Mouse (Mus musculus): ENCODE data around the gene Map3k21. TPM values are rescaled to one million over a fixed set of nuclear protein-coding genes. Genes with fewer than 3 reads are reported as not detected.
A peak's percentile ranks its signal among the peaks of the same experiment; 100 is the strongest.

Map3k21 gene
- total RNA-seq, 2 experiments from 2014 or later, result 0.22 to 0.96 TPM

DNA sequence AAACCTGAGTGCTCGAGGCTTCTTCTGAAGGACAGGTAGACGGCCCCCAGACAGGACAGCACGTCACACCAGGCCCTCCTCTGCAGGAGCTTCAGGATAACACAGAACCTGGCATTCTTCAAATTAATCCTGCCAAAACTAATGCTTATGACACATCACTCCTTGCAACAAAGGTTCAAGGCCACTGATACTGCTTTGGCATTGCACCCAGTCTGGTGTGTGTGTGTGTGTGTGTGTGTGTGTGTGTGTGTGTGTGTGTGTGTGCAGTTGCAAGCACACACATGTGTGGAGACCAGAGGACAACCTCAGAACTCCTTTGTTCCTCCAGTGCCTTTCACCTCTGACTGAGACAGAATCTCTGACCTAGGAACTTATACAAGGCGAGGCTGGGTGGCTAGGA, 3.0 kb downstream of the Map3k21 start:
- no peak for DNase-seq (ENCODE audit: low spot score in 2 of 2)

DNA sequence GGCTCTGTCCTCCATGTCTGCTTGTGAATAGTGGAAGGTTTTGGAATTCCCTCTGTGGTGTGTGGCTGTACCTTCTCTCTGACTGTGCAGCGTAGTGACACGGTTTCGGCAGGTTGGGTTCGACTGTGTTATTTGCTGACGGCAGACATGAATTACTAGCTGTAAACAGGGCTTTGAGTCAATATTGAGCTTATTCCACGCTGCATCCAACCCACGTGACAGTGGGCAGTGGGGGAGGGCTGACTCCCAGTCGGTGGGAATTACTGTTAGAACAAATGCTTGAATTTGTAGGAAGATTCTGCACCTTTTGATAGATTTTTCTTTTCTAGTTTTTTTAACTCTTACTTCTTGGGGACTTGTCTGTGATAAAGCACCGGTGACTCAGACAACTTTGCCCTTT, 4.1 kb downstream of the Map3k21 start:
- no peak for DNase-seq (ENCODE audit: low spot score in 2 of 2)

DNA sequence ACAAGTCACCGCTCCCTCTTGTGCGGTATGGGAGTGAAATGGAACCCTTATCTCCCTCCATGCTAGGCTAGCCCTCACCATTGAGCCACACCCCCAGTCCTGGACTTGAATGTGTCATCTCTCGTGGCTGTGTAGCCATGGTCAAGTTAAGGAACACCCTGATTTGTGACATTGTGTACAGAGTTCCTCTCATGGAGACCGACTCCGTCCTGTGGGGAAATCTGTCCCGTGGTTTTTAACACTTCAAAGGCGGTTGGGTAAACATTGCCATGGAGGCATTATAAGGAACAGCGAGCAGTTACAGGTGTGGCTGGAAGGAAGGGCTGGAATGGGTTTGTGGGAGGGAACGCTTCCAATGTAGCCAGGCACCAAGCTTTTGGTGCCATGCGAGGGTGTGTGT, 6.8 kb downstream of the Map3k21 start:
- DNase-seq (ENCODE audit: low spot score in 2 of 2), result no peak

- DNase-seq (ENCODE audit: low spot score in 2 of 2), result no peak
Measured at GRCm38 (mm10) chr8:125918719-125919118, 8.5 kb downstream of the Map3k21 start.

- DNase-seq (ENCODE audit: low spot score in 2 of 2), result no peak
Measured at GRCm38 (mm10) chr8:125919560-125919959, 9.3 kb downstream of the Map3k21 start.

GRCm38 (mm10) chr8:125920281-125920680, 10.0 kb downstream of the Map3k21 start:
- DNase-seq (ENCODE audit: low spot score in 2 of 2), result no peak

- no peak for DNase-seq (ENCODE audit: low spot score in 2 of 2)
Measured at GRCm38 (mm10) chr8:125920761-125921160, 10.5 kb downstream of the Map3k21 start.

DNA sequence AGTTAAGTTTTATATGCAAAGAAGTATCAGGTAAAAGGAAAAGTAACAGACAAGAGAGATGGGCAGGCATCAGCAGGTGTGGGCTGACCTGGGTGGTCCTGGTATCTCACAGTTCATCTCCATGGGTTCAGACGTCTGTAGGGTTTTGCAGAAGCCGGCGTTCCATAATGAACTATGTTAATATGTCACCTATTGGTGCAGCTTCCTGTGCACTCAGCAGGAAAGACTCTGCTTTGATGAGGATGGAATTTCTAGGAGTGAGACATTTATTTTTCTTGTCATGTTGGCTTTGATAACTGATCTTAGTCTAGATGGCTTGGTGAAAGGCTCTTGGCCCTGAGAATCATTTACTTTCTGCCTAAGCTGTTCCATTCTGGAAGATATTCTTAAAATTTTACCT, 12.1 kb downstream of the Map3k21 start:
- DNase-seq (ENCODE audit: low spot score in 2 of 2), result no peak

DNA sequence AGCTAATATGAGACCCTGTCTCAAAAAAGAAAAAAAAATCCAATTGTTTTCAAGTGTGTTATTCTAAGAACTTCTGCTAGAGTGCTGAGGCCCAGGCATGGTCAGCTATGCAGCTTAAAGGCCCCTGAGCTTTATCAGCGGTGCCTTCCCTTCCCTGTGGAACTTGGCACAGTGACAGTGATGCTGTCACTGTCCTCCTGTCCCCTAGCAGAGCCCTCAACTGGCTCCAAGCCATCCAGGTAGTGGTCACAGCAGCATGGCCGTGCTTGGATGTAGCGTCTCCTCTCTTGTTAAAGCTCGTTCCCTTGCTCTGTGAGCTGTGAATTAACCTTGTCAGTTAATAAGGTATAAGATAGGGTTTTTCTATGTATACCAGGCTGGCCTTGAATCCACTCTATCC, 16.4 kb downstream of the Map3k21 start:
- no peak for DNase-seq (ENCODE audit: low spot score in 2 of 2)

DNA sequence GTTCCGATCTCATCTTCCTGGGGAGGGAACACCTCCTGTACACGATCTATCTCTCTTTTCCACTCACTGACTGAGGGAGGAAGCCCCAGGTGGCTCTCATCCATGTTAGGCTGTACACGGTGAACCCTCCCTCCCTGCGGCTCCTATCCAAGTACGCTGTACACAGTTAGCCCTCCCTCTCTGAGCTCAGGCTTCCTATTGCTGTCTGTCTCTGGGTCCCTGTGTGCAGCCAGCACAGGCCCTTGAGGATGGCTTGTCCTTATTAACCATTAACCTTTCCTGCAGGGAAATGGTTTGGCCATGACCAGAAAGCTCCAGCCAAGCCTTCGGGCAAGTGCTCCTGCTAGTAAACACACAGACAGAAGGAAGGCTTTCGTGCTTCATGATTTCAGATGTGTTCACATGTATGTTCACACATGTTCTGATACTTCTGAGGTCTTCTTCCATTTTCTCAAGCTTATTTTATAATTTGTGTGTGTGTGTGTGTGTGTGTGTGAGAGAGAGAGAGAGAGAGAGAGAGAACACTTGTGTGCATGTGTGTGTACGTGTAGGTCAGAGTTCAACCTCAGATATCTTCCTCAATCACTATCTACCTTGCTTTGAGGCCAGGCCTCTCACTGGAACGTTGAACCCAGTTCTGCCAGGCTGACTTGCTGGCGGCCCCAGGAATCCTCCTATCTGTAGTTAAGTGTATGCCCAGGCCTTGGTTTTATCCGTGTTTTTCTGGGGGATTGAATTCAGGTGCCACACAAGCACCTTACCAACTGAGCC, 20.2 kb downstream of the Map3k21 start:
- DNase-seq (ENCODE audit: low spot score in 2 of 2), result no peak

DNA sequence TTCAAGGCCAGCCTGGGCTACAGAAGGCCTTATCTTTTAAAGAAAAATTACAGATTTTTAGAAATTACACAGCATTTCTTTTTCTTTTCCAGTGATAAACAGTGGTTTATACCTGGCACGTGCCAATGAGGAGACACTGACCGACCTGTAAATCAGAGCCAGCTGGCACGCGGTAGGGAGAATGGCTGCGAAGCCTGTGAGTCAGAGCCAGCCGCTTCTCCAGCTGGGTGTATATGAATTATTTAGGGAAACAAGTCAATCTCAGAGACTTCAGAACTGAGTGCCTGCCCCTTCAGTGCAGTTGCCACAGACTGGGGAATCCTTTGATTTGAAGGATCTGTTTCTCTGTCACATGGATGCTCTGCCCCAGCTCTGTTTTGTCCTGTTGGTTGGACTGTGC, 21.6 kb downstream of the Map3k21 start:
- no peak for DNase-seq (ENCODE audit: low spot score in 2 of 2)

- peak; percentile 43 to 61 for DNase-seq (ENCODE audit: low spot score in 2 of 2)
Measured at GRCm38 (mm10) chr8:125935649-125936048, 25.4 kb downstream of the Map3k21 start.

DNA sequence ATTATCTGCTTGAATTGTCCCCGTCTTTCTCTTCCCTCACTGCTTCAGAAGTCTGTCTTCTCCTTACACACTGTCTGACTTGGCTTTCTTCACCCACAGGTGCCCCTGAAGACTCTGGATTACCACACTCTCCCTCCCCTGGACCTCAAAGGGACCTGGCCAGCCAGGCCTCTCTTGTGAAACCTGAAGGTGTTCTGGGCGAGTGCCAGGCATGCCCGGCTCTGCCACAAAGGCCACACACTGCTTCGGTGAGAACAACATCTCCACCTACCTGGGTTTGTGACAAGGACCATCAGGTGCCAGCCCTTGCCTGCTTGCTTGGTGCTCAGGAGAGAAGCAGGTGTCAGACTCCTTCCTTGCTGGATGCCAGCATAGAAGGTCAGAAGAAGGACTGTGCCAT, 34.3 kb downstream of the Map3k21 start:
- DNase-seq (ENCODE audit: low spot score in 2 of 2), result no peak

- DNase-seq (ENCODE audit: low spot score in 2 of 2), result no peak
Measured at GRCm38 (mm10) chr8:125948696-125949308, 38.6 kb downstream of the Map3k21 start.

GRCm38 (mm10) chr8:125950007-125950940, 40.0 kb downstream of the Map3k21 start:
- DNase-seq (ENCODE audit: low spot score in 2 of 2), result peak; percentile 68 to 71

GRCm38 (mm10) chr8:125955671-125956070, 45.4 kb downstream of the Map3k21 start:
- DNase-seq (ENCODE audit: low spot score in 2 of 2), result peak; percentile 52 to 57

GRCm38 (mm10) chr8:125956796-125957195, 46.5 kb downstream of the Map3k21 start:
- no peak for DNase-seq (ENCODE audit: low spot score in 2 of 2)

DNA sequence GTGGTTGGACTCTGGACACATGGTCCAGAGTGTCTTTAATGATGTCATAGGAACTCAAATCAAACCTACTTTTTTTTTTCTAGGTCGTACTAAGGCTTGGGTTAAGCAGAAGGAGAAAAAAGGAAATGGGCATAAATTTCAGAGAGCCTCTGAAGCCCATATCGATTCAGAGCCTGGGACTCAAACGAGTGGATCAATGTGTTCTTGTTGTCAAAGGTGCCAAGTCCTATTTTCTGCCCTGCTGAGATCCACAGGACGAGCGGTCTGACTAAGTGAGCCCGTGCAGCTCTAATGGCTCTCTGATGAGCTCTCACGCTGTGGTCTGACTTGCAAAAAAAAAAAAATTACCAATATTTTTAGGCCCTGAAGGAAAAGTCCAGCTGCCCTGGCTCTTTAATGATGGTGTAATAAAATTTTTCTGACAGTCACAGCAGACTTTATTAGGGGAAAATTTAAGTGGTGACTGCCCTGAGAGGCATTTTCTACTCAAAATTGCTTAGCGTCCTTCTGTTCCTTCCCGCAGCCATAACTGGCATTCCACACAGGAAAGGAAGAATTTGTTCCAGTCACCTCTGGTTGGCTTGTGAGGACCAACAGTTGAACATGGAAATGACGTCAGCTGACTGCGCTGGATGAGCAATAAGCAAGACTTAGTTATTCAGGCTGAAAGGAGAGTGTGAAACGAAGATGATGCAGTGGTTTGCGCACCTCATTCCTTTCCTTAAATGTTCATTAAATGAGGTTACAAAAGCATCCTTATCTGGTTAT, 47.2 kb downstream of the Map3k21 start:
- no peak for DNase-seq (ENCODE audit: low spot score in 2 of 2)

GRCm38 (mm10) chr8:125957994-125958368, 47.7 kb downstream of the Map3k21 start:
- no peak for DNase-seq (ENCODE audit: low spot score in 2 of 2)

- no peak for DNase-seq (ENCODE audit: low spot score in 2 of 2)
Measured at GRCm38 (mm10) chr8:125959363-125959771, 49.1 kb downstream of the Map3k21 start.

DNA sequence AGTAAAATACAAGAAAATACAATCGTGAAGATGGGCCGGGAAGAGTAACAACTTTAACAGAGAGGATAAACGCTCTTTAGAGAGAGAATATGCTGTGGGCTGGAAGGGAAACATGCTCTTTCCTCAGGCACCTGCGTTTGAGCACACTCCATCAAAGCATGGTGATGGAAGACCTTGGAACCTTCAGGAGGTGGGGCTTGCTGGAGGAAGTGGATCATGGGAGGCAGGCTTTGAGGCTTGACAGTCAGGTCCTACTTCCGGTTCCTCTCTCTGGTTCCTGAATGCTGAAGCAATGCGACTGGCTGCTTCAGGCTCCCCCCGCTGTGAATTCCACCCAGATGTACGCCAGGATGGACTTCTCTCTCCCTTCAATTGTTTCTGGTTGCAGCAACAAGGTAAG, 49.8 kb downstream of the Map3k21 start:
- no peak for DNase-seq (ENCODE audit: low spot score in 2 of 2)

All from adrenal gland, adult 18-20 months (tissue).